Mouse (Mus musculus): ENCODE results near the gene Slc38a5.

Slc38a5 gene

GRCm38 (mm10) chrX:8309302-8309701 lies 38.4 kb downstream of the Slc38a5 start:
- DNase-seq (ENCODE audit: low spot score in 2 of 2) = no peak

DNA sequence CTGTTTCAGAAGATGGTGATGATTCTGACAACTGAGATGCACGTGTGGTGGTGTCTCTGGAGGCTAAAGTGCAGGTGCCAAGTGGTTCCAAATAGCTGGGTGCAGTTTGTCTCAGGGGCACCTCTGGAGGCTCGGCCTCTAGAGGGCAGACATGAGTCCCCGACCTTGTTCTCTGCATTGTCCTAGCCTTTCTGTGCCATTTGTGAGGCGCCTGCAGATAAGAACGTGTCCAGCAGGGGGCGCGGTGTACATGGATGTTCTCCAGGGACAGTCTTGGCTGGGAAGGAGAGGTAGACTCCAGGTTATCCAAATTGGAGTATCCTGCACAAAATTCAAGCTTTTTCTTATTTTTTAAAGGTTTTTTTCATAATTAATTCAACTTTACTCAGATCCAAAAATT lies 44.0 kb downstream of the Slc38a5 start:
- peak; percentile 26 to 43 for DNase-seq (ENCODE audit: low spot score in 2 of 2)

GRCm38 (mm10) chrX:8327124-8327523 lies 56.2 kb downstream of the Slc38a5 start, which contains the start of gene Ssxb10:
Gene Ssxb10, plus strand, starts transcription at chrX:8327424.
- no peak for DNase-seq (ENCODE audit: low spot score in 2 of 2)
